Mouse (Mus musculus) heart, postnatal 0 days (tissue): Measurements from ENCODE around the gene Nrcam. TPM values are rescaled to one million over a fixed set of nuclear protein-coding genes. Genes with fewer than 3 reads are reported as not detected.

Experiments
- ATAC-seq: fragments of 200-750 bp; cut with Nextera tagmentation; 2 replicates; pipeline ENCODE4 v1.8.0; 2017; ENCODE audit warnings: low read depth, moderate number of reproducible peaks, moderate library complexity; ENCODE audit not compliant: insufficient read depth
- DNase-seq: peaks from one replicate; pipeline ENCODE4 v3.0.0-alpha.2; 2016; ENCODE audit warnings: low spot score
- H3K27ac ChIP-seq: fragments of 300-500 bp; sonication (generic); 2 replicates; pipeline ENCODE4 v1.5.1; 2014; ENCODE audit warnings: low read depth, mild to moderate bottlenecking
- H3K27me3 ChIP-seq: fragments of 300-500 bp; sonication (generic); 2 replicates; pipeline ENCODE4 v1.6.1; 2014; ENCODE audit warnings: low read length, mixed read lengths; ENCODE audit not compliant: control insufficient read depth, insufficient read depth
- H3K36me3 ChIP-seq: fragments of 300-500 bp; sonication (generic); replicated peaks from 2 replicates; pipeline ENCODE4 v1.6.1; 2014; ENCODE audit warnings: low read length, mixed read lengths; ENCODE audit not compliant: control insufficient read depth, insufficient read depth
- H3K4me1 ChIP-seq: fragments of 300-500 bp; sonication (generic); 2 replicates; pipeline ENCODE4 v1.6.1; 2014; ENCODE audit warnings: antibody characterized with exemption; ENCODE audit not compliant: control insufficient read depth, insufficient read depth
- H3K4me2 ChIP-seq: fragments of 300-500 bp; sonication (generic); 2 replicates; pipeline ENCODE4 v1.6.1; 2014; ENCODE audit warnings: low read depth, mild to moderate bottlenecking, low read length, moderate library complexity
- H3K4me3 ChIP-seq: fragments of 300-500 bp; sonication (generic); 2 replicates; pipeline ENCODE4 v1.5.1; 2014; ENCODE audit warnings: low read depth, low read length
- H3K9ac ChIP-seq: fragments of 300-500 bp; sonication (generic); replicated peaks from 2 replicates; pipeline ENCODE4 v1.6.1; 2014; ENCODE audit warnings: low read depth, low read length, mixed read lengths
- H3K9me3 ChIP-seq: fragments of 300-500 bp; sonication (generic); replicated peaks from 2 replicates; pipeline ENCODE4 v1.6.1; 2016; ENCODE audit warnings: low read length; ENCODE audit not compliant: control insufficient read depth
- CTCF ChIP-seq: IDR thresholded peaks from 2 replicates; pipeline ENCODE4 v1.5.1; 2016; ENCODE audit warnings: antibody characterized with exemption, control low read depth, low read depth
- EP300 ChIP-seq: IDR thresholded peaks from 2 replicates; pipeline ENCODE4 v1.6.1; 2016; ENCODE audit warnings: antibody characterized with exemption, low read depth
- WGBS: fragments of 180-500 bp; shearing (Covaris S2); extraction: QIAGEN DNeasy Blood & Tissue Kit; methylation state at CpG from one replicate; pipeline ENCODE4 v1.1.7; 2014; 5-methylcytosine and 5-hydroxymethylcytosine counted together
- polyA plus RNA-seq: library from polyadenylated mRNA; unstranded; fragments of >200 nt; fragmentation: Nextera tagmentation; extraction: Ambion mirVana; gene quantifications from 2 replicates; pipeline ENCODE4 v1.2.1, GENCODE M21; 2015
- total RNA-seq: library from RNA; depleted of rRNA; stranded (reverse); fragments of >200 nt; gene quantifications from 2 replicates; pipeline ENCODE4 v1.2.3, GENCODE M21; 2014; ENCODE audit warnings: low replicate concordance

Nrcam gene
- total and polyA plus RNA-seq, 2 experiments from 2014 or later, result 0.20 to 5.0 TPM

- H3K4me2 ChIP-seq, result no peak overlapping the region
- H3K27me3 ChIP-seq, result no peaks in the 10 kb centered on the region
- 73% methylated on average over 3 of the region's 3 CpGs for WGBS
- no peak for ATAC-seq
- no peak overlapping the region for H3K9ac ChIP-seq
- no peaks in the 10 kb centered on the region for H3K9me3 ChIP-seq
- TF ChIP-seq CTCF (no peak), EP300 (no peak)
- H3K27ac ChIP-seq, result no peak overlapping the region
- no peaks in the 10 kb centered on the region for H3K4me1 ChIP-seq
- no peaks in the 10 kb centered on the region for H3K36me3 ChIP-seq
- no peak overlapping the region for H3K4me3 ChIP-seq
- DNase-seq, result no peak
These were observed 152.7 kb downstream of the Nrcam start for GRCm38 (mm10) chr12:44481415-44481814.

DNA sequence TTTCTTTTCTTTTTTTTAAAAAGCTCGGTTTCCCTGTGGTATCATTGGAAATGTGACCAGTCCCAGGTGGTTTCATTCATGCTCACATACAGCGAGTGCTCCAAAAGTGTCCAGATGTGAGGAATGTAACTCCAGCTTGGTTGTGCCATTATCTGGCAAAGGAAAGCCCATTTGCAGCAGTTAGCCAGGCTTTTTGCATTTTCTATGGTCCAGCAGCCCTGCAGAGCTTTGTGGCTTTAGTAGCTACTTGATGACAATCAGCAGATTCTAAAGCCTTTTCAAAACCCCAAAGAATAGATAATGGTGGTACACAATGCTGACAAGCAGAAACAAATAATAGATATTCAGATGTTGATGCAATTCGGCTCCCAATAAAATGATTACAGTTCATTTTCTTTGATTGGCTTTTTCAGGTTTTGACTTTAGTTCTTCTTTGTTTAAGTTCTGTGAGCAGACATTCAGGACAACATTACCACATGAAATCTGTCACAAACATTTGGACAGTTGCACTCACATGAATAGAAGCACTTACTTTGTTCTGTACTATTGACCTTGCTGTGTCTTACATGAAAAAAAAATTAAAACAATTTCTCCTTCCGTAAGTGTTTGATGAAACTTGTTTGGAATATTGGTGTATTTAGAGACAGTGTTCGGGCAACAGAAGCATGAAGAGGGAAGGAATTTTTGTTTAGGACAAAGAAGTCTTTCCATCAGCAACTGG, 164.2 kb downstream of the Nrcam start:
- no peak overlapping the region for H3K4me3 ChIP-seq
- ATAC-seq, result no peak
- H3K4me1 ChIP-seq, result no peaks in the 10 kb centered on the region
- no peak for TF ChIP-seq CTCF
- TF ChIP-seq EP300, result no peak
- WGBS, result 70% methylated on average over 5 of the region's 5 CpGs
- H3K9me3 ChIP-seq, result no peaks in the 10 kb centered on the region
- no peak overlapping the region for H3K27ac ChIP-seq
- H3K4me2 ChIP-seq, result no peak overlapping the region
- no peaks in the 10 kb centered on the region for H3K36me3 ChIP-seq
- no peaks in the 10 kb centered on the region for H3K27me3 ChIP-seq
- H3K9ac ChIP-seq, result no peak overlapping the region
- no peak for DNase-seq

GRCm38 (mm10) chr12:44497762-44498161, 169.1 kb downstream of the Nrcam start:
- no peak overlapping the region for H3K4me2 ChIP-seq
- H3K27ac ChIP-seq, result no peak overlapping the region
- no peaks in the 10 kb centered on the region for H3K9me3 ChIP-seq
- no peaks in the 10 kb centered on the region for H3K27me3 ChIP-seq
- H3K36me3 ChIP-seq, result no peaks in the 10 kb centered on the region
- DNase-seq, result no peak
- WGBS, result 55% methylated on average over 2 of the region's 2 CpGs
- no peak overlapping the region for H3K9ac ChIP-seq
- TF ChIP-seq EP300 (no peak), CTCF (no peak)
- no peak overlapping the region for H3K4me3 ChIP-seq
- ATAC-seq, result no peak
- no peaks in the 10 kb centered on the region for H3K4me1 ChIP-seq

DNA sequence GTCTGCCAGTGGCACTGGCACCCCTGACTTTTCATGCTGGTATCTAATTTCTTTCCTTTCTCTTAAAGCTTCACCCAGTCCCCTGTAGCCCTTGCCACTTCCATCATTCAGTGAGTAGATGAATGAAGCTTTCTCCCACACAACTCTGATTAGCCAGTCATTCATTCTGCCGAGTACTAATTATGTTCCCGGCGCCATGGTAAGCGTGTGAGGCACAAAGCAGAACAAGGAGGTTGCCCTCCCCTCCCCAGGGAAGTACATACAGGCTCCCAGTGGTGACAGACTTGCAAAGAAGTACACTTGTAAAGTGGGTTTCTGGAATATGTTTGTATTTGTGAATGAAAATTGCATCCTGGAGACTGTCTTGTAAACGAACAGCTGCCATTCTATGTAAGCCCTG, 170.2 kb downstream of the Nrcam start:
- H3K27me3 ChIP-seq, result no peaks in the 10 kb centered on the region
- 76% methylated on average over 5 of the region's 5 CpGs for WGBS
- no peak for TF ChIP-seq EP300
- no peak for TF ChIP-seq CTCF
- H3K4me1 ChIP-seq, result no peaks in the 10 kb centered on the region
- H3K4me3 ChIP-seq, result no peak overlapping the region
- ATAC-seq (no peak), DNase-seq (no peak)
- H3K9me3 ChIP-seq, result no peaks in the 10 kb centered on the region
- no peak overlapping the region for H3K4me2 ChIP-seq
- H3K36me3 ChIP-seq, result no peaks in the 10 kb centered on the region
- H3K27ac ChIP-seq, result no peak overlapping the region
- no peak overlapping the region for H3K9ac ChIP-seq

- TF ChIP-seq EP300, result no peak
- TF ChIP-seq CTCF, result no peak
- H3K4me3 ChIP-seq, result no peak overlapping the region
- no peaks in the 10 kb centered on the region for H3K27me3 ChIP-seq
- ATAC-seq (no peak), DNase-seq (no peak)
- 65% methylated on average over 5 of the region's 5 CpGs for WGBS
- H3K36me3 ChIP-seq, result no peaks in the 10 kb centered on the region
- H3K27ac ChIP-seq, result no peak overlapping the region
- H3K9ac ChIP-seq, result no peak overlapping the region
- no peak overlapping the region for H3K4me2 ChIP-seq
- H3K9me3 ChIP-seq, result no peaks in the 10 kb centered on the region
- H3K4me1 ChIP-seq, result no peaks in the 10 kb centered on the region
These were observed 173.3 kb downstream of the Nrcam start for GRCm38 (mm10) chr12:44501807-44502487.
